8 mouse cellular contexts compared by ENCODE assay signal in the genomic region with DNA sequence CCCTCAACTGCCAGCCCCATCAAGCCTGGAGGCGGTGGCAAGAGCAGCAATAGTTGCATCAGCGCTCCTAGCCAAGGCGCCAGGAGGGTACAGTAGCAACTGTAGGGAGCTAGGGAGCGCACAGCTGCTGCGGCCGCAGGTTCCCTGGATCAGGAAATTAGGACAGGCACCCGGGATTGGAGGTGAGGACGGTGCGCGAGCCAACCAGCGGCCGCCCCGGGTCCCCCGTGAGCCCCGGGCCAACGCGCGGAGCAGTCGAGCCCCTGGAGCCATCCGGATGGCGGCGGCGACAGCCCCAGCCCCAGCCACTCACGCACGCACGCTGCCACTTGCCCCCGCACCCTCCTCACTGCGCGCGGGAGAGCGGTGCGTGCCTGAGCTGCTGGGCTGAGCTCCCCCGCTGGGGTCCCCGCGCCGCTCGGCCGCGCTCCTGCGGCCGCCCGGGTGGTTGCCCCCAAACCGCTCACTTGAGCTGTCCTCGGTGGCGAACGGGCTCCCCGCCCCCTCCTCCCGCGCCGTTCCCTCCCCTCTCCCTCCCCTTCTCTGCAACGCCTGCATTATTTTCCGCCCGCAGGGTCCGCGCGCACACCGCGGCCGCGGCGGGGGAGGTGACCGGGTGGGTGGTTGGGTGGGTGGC. TPM values are rescaled to one million over a fixed set of nuclear protein-coding genes. Genes with fewer than 3 reads are reported as not detected.
DNase-seq lines count a peak whose midpoint lies in the region; TF ChIP-seq lines count a peak whose summit lies in the region.

No protein-coding gene starts in this region.

- H3K36me3 ChIP-seq in ES-E14 (ENCODE audit: control insufficient read depth, insufficient read depth, low read length, poor library complexity, severe bottlenecking) = no peaks in the 10 kb centered on the region

- in situ Hi-C loops in ES-E14 (cut with MboI; ENCODE audit: low sequenced_read_pairs in 2 of 2, unreplicated experiment in 2 of 2) = no loop called here

- H3K9me3 ChIP-seq in ES-E14 (ENCODE audit: control insufficient read depth, insufficient read depth, low read depth, low read length) = no peaks in the 10 kb centered on the region

- H3K4me1 ChIP-seq in ES-E14 (ENCODE audit: control insufficient read depth in 2 of 2, insufficient read depth in 2 of 2, low read length in 2 of 2, poor library complexity in 1 of 2) = peaks cover 0 to 4% of the 10 kb centered on the region in 2 experiments; a peak in 2 of 4 replicates

- intact Hi-C loops in heart, postnatal 25 days (cut with DNase I) = loop anchor here (5.0 to 10.0 kb wide), 4 partner anchors 92 to 198 kb away; no protein-coding TSS in a partner anchor

- peak overlapping the region; percentile 77 for H3K9ac ChIP-seq in ES-E14 (ENCODE audit: insufficient read depth, low read depth, low read length, poor library complexity, severe bottlenecking)

- H3K27ac ChIP-seq in ES-E14 (ENCODE audit: insufficient read depth, low read depth, low read length, poor library complexity, severe bottlenecking) = no peak overlapping the region; the same call in 1 of the 2 replicates

- peak overlapping the region; percentile 73 to 92 for H3K4me3 ChIP-seq in ES-E14 (ENCODE audit: insufficient read depth in 1 of 2, low read depth in 1 of 2, low read length in 2 of 2, poor library complexity in 1 of 2, severe bottlenecking in 1 of 2)

- peak; percentile 37 for DNase-seq in ES-E14 (ENCODE audit: low read depth, low spot score)
- DNase-seq in cerebellum, adult 8-10 months = peak; percentile 76
- DNase-seq in forelimb bud, embryonic 11.5 days (ENCODE audit: low read depth, low spot score) = peak; percentile 65
- peak; percentile 44 for DNase-seq in heart, postnatal 25 days (ENCODE audit: low spot score)
- DNase-seq in layer of hippocampus, adult 8-10 months (ENCODE audit: low spot score in 2 of 2) = peak; percentile 55 to 61
- peak; percentile 52 to 70 for DNase-seq in lung, adult 18-20 months
- DNase-seq in ovary, postnatal 14 days (ENCODE audit: low spot score) = peak; percentile 37
- DNase-seq in yolk sac, embryonic 10.5 days (ENCODE audit: low spot score) = peak; percentile 60

TF ChIP-seq in ES-E14, 5 proteins besides CTCF, POLR2A, EP300 and RAD21:
- TF ChIP-seq HCFC1 (IDR thresholded peaks at IDR 0.05; ENCODE audit: borderline replicate concordance, insufficient read depth, low read length) (peak; percentile 37; the same call in 1 of the 2 replicates), CHD2 (IDR thresholded peaks at IDR 0.05; ENCODE audit: low read depth, low read length) (no peak)

RNA-seq across cellular contexts. Expression of a gene that starts 0.6 kb away (rescaled TPM):
- 4.6 and 7.5 TPM in 2 replicates for total RNA-seq in ES-E14 (2012; rRNA removed)
- 100 to 1,000 TPM; 189 to 191 TPM for total RNA-seq in heart, postnatal 25 days (2021)
- total RNA-seq in layer of hippocampus, adult 8-10 months (2022) = 10 to 100 TPM; 49.5 to 53.4 (median 51.6) TPM
